Mouse (Mus musculus) testis, adult 2 months (tissue): ENCODE measurements around the gene Igsf9b. TPM values are rescaled to one million over a fixed set of nuclear protein-coding genes. Genes with fewer than 3 reads are reported as not detected.
A peak's percentile ranks its signal among the peaks of the same experiment; 100 is the strongest.

Experiments used
- H3K27ac ChIP-seq: fragments of 200-500 bp; 2 replicates; pipeline ENCODE4 v1.5.1; 2012; ENCODE audit warnings: low read depth, low read length; ENCODE audit not compliant: control insufficient read depth, insufficient read depth
- H3K27me3 ChIP-seq: fragments of 200-500 bp; 2 replicates; pipeline ENCODE4 v1.6.1; 2012; ENCODE audit warnings: mild to moderate bottlenecking, low read length, moderate library complexity; ENCODE audit not compliant: control insufficient read depth, insufficient read depth
- H3K36me3 ChIP-seq: fragments of 200-500 bp; 2 replicates; pipeline ENCODE4 v1.6.1; 2012; ENCODE audit warnings: mild to moderate bottlenecking, low read length; ENCODE audit not compliant: control insufficient read depth, insufficient read depth
- H3K4me1 ChIP-seq: fragments of 200-500 bp; 2 replicates; pipeline ENCODE4 v1.6.1; 2012; ENCODE audit warnings: low read length; ENCODE audit not compliant: control insufficient read depth, insufficient read depth
- H3K4me3 ChIP-seq: fragments of 200-500 bp; 2 replicates; pipeline ENCODE4 v1.5.1; 2012; ENCODE audit warnings: low read depth, mild to moderate bottlenecking, low read length, moderate library complexity, mixed read lengths; ENCODE audit not compliant: control insufficient read depth
- CTCF ChIP-seq: fragments of 200-500 bp; IDR thresholded peaks from 2 replicates; pipeline ENCODE4 v1.5.1; 2012; ENCODE audit warnings: low read depth, mild to moderate bottlenecking, inconsistent platforms, low read length, moderate library complexity; ENCODE audit not compliant: control insufficient read depth, insufficient read depth, insufficient replicate concordance
- POLR2A ChIP-seq: fragments of 200-500 bp; IDR thresholded peaks from 2 replicates; pipeline ENCODE4 v1.6.1; 2012; ENCODE audit warnings: low read depth, mild to moderate bottlenecking, inconsistent platforms, low read length, moderate library complexity; ENCODE audit not compliant: control insufficient read depth
- polyA plus RNA-seq: library from polyadenylated mRNA; depleted of rRNA; stranded (reverse); fragments of >200 nt; gene quantifications from 2 replicates; pipeline ENCODE4 v1.2.3, GENCODE M21; 2012; rRNA removed

The Igsf9b gene
- 1.7 and 1.9 TPM in 2 replicates for polyA plus RNA-seq

GRCm38 (mm10) chr9:27298411-27299285 lies at the start of gene Igsf9b:
Igsf9b (plus strand) TSS chr9:27299204.
- peak within 1 kb of the TSS; percentile 65 for H3K4me3 ChIP-seq
- TF ChIP-seq CTCF = 0 out of 2 replicates have a peak, but pooled peaks have one; percentile 4
- peak; percentile 69 for TF ChIP-seq POLR2A
- no peaks in the 10 kb centered on the region for H3K27me3 ChIP-seq
- no peak within 1 kb of the TSS for H3K27ac ChIP-seq
- H3K4me1 ChIP-seq = peaks cover 7% of the 10 kb centered on the region
- no peaks in the 10 kb centered on the region for H3K36me3 ChIP-seq

GRCm38 (mm10) chr9:27252034-27252714 lies 46.8 kb upstream of the Igsf9b start:
- TF ChIP-seq POLR2A (no peak), CTCF (no peak)
- H3K36me3 ChIP-seq = no peaks in the 10 kb centered on the region
- no peak overlapping the region for H3K4me3 ChIP-seq
- H3K27me3 ChIP-seq = no peaks in the 10 kb centered on the region
- H3K27ac ChIP-seq = no peak overlapping the region
- no peaks in the 10 kb centered on the region for H3K4me1 ChIP-seq

GRCm38 (mm10) chr9:27256454-27256853 lies 42.5 kb upstream of the Igsf9b start:
- no peaks in the 10 kb centered on the region for H3K4me1 ChIP-seq
- no peaks in the 10 kb centered on the region for H3K27me3 ChIP-seq
- TF ChIP-seq CTCF = no peak
- TF ChIP-seq POLR2A = no peak
- H3K4me3 ChIP-seq = no peak overlapping the region
- H3K36me3 ChIP-seq = no peaks in the 10 kb centered on the region
- H3K27ac ChIP-seq = no peak overlapping the region

GRCm38 (mm10) chr9:27260378-27260947 lies 38.5 kb upstream of the Igsf9b start:
- H3K27ac ChIP-seq = no peak overlapping the region
- TF ChIP-seq POLR2A (no peak), CTCF (no peak)
- no peaks in the 10 kb centered on the region for H3K27me3 ChIP-seq
- H3K4me1 ChIP-seq = no peaks in the 10 kb centered on the region
- no peaks in the 10 kb centered on the region for H3K36me3 ChIP-seq
- H3K4me3 ChIP-seq = no peak overlapping the region

- H3K4me1 ChIP-seq = no peaks in the 10 kb centered on the region
- H3K36me3 ChIP-seq = no peaks in the 10 kb centered on the region
- TF ChIP-seq CTCF (no peak), POLR2A (no peak)
- H3K27me3 ChIP-seq = no peaks in the 10 kb centered on the region
- no peak overlapping the region for H3K4me3 ChIP-seq
- no peak overlapping the region for H3K27ac ChIP-seq
Measured at GRCm38 (mm10) chr9:27261905-27262304, 37.1 kb upstream of the Igsf9b start.

- Histone ChIP-seq H3K36me3 (no peaks in the 10 kb centered on the region), H3K4me3 (no peak overlapping the region), H3K27ac (no peak overlapping the region), H3K27me3 (no peaks in the 10 kb centered on the region), H3K4me1 (no peaks in the 10 kb centered on the region)
- no peak for TF ChIP-seq POLR2A
- no peak for TF ChIP-seq CTCF
Measured at GRCm38 (mm10) chr9:27265009-27265408, 34.0 kb upstream of the Igsf9b start.

- Histone ChIP-seq H3K4me3 (no peak overlapping the region), H3K4me1 (no peaks in the 10 kb centered on the region), H3K27me3 (no peaks in the 10 kb centered on the region), H3K36me3 (no peaks in the 10 kb centered on the region), H3K27ac (no peak overlapping the region)
- TF ChIP-seq CTCF (no peak), POLR2A (no peak)
Measured at GRCm38 (mm10) chr9:27267878-27268277, 31.1 kb upstream of the Igsf9b start.
